Mouse (Mus musculus) cerebellum, postnatal 36 days (tissue): Measurements from ENCODE around the gene Cfap61.
A peak's percentile ranks its signal among the peaks of the same experiment; 100 is the strongest.

Experiments used
- DNase-seq, 2 experiments: peaks; one replicate each; pipeline ENCODE4 v3.0.0; 2021 to 2022; ENCODE audit warnings: mixed read lengths in 2 of 2

Cfap61 gene

GRCm38 (mm10) chr2:146168017-146168803, 233.6 kb downstream of the Cfap61 start:
- DNase-seq, result no peak

- no peak for DNase-seq
Observed at GRCm38 (mm10) chr2:146169492-146169891, 234.9 kb downstream of the Cfap61 start.

GRCm38 (mm10) chr2:146172106-146172505, 237.5 kb downstream of the Cfap61 start:
- DNase-seq, result no peak

GRCm38 (mm10) chr2:146174173-146174572, 239.6 kb downstream of the Cfap61 start:
- no peak for DNase-seq

- no peak for DNase-seq
Observed at GRCm38 (mm10) chr2:146178718-146179117, 244.1 kb downstream of the Cfap61 start.

GRCm38 (mm10) chr2:146183830-146184793, 249.5 kb downstream of the Cfap61 start:
- no peak for DNase-seq

- DNase-seq, result no peak
Observed at GRCm38 (mm10) chr2:146196126-146196525, 261.5 kb downstream of the Cfap61 start.

GRCm38 (mm10) chr2:146197947-146198346, 263.4 kb downstream of the Cfap61 start:
- no peak for DNase-seq

GRCm38 (mm10) chr2:146210968-146211367, 276.4 kb downstream of the Cfap61 start:
- DNase-seq, result no peak

- DNase-seq, result peak; percentile 29 to 33
Observed at GRCm38 (mm10) chr2:146214715-146215114, 280.1 kb downstream of the Cfap61 start.

GRCm38 (mm10) chr2:146216111-146217064, 281.8 kb downstream of the Cfap61 start:
- DNase-seq, result no peak

- no peak for DNase-seq
Observed at GRCm38 (mm10) chr2:146217227-146217980, 282.8 kb downstream of the Cfap61 start.

- DNase-seq, result no peak
Observed at GRCm38 (mm10) chr2:146218161-146218691, 283.6 kb downstream of the Cfap61 start.

GRCm38 (mm10) chr2:146218881-146219535, 284.4 kb downstream of the Cfap61 start:
- no peak for DNase-seq

- no peak for DNase-seq
Observed at GRCm38 (mm10) chr2:146219791-146220190, 285.2 kb downstream of the Cfap61 start.

- peak in 1 of 2 experiments; percentile 11 for DNase-seq
Observed at GRCm38 (mm10) chr2:146220591-146221075, 286.0 kb downstream of the Cfap61 start.

- peak; percentile 39 to 44 for DNase-seq
Observed at GRCm38 (mm10) chr2:146221076-146221928, 286.7 kb downstream of the Cfap61 start, which contains the start of gene Insm1. Gene Insm1 (plus strand): TSS chr2:146221921.

- DNase-seq, result peak in 1 of 2 experiments; percentile 19
Observed at GRCm38 (mm10) chr2:146221929-146222278, 287.3 kb downstream of the Cfap61 start.
